Mouse (Mus musculus): ENCODE data around the gene Znfx1.

Znfx1 gene

GRCm38 (mm10) chr2:166995021-166995795 lies 67.6 kb downstream of the Znfx1 start:
- peak; percentile 34 for DNase-seq

GRCm38 (mm10) chr2:166991945-166992344 lies 70.9 kb downstream of the Znfx1 start:
- no peak for DNase-seq

GRCm38 (mm10) chr2:166990861-166991260 lies 72.0 kb downstream of the Znfx1 start:
- no peak for DNase-seq

Measured in embryo, embryonic 11 days (tissue).